Mouse (Mus musculus) E14TG2a.4 (cell line): ENCODE results near the gene Mast2.

Experiments used
- CTCF ChIP-seq: conservative IDR thresholded peaks from 2 replicates; pipeline ENCODE4 v1.5.1; 2014; ENCODE audit warnings: low read length
- NANOG ChIP-seq: IDR thresholded peaks from 2 replicates; pipeline ENCODE4 v1.6.1; 2014; ENCODE audit warnings: borderline replicate concordance, low read length, mixed read lengths
- POU5F1 ChIP-seq: IDR thresholded peaks from 2 replicates; pipeline ENCODE4 v1.6.1; 2014; ENCODE audit warnings: low read length, borderline replicate concordance

DNA sequence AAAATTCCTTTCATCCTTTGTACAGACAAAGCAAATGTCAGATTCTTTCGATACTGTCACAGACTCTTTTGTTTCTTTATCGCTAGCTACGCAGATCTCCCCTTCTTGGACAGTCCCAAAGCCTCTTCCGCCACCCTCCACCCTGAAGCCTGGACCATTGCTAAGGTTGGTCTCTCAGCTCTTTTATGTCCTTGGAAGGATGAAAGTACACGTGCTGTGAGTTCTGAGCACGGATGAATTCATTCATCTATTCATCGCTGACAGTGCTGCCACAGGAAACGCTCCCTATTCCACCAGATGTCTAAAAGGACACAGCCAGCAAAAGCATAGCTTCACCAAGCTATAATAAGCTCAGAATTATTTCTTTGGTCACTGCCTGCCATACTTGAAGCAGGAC is 58.0 kb downstream of the Mast2 start:
- no peak for TF ChIP-seq CTCF
- no peak for TF ChIP-seq NANOG
- no peak for TF ChIP-seq POU5F1
